Mouse (Mus musculus) thymus, postnatal 0 days (tissue): ENCODE measurements around the gene Ehmt2. TPM values are rescaled to one million over a fixed set of nuclear protein-coding genes. Genes with fewer than 3 reads are reported as not detected.
"Not testable (repeated sequence)": the region's sequence is repeated elsewhere in the genome, so short reads cannot be mapped to it uniquely, and the experiment has no call there.

Experiments
- DNase-seq: peaks from one replicate; pipeline ENCODE4 v3.0.0-alpha.2; 2015; ENCODE audit warnings: low spot score
- polyA plus RNA-seq: library from polyadenylated mRNA; unstranded; fragments of >200 nt; fragmentation: Nextera tagmentation; extraction: Ambion mirVana; gene quantifications from 2 replicates; pipeline ENCODE4 v1.2.1, GENCODE M21; 2015

The Ehmt2 gene
- polyA plus RNA-seq, 1 experiment from 2014 or later: 47.9 TPM

- DNase-seq: no peak
These were observed 26.0 kb downstream of the Ehmt2 start for GRCm38 (mm10) chr17:34924258-34924657.

GRCm38 (mm10) chr17:34927306-34928019 lies 29.2 kb downstream of the Ehmt2 start:
- no peak for DNase-seq

GRCm38 (mm10) chr17:34928841-34929240 lies 30.6 kb downstream of the Ehmt2 start:
- DNase-seq: no peak

- peak; percentile 95 for DNase-seq
These were observed 32.9 kb downstream of the Ehmt2 start, which contains the start of gene Neu1 for GRCm38 (mm10) chr17:34931061-34931734. Neu1 (plus strand) TSS chr17:34931253.

GRCm38 (mm10) chr17:34931735-34932098 lies 33.4 kb downstream of the Ehmt2 start:
- DNase-seq: peak; percentile 44

- DNase-seq: no peak
These were observed 34.0 kb downstream of the Ehmt2 start for GRCm38 (mm10) chr17:34932287-34932686.

GRCm38 (mm10) chr17:34934031-34934430 lies 35.8 kb downstream of the Ehmt2 start:
- no peak for DNase-seq

- no peak for DNase-seq
These were observed 36.6 kb downstream of the Ehmt2 start for GRCm38 (mm10) chr17:34934830-34935229.

GRCm38 (mm10) chr17:34937960-34938505 lies 39.8 kb downstream of the Ehmt2 start:
- DNase-seq: no peak

GRCm38 (mm10) chr17:34941344-34942041 lies 43.2 kb downstream of the Ehmt2 start:
- no peak for DNase-seq

GRCm38 (mm10) chr17:34943128-34943815 lies 45.0 kb downstream of the Ehmt2 start:
- no peak for DNase-seq

GRCm38 (mm10) chr17:34944362-34944761 lies 46.1 kb downstream of the Ehmt2 start:
- DNase-seq: no peak

GRCm38 (mm10) chr17:34946486-34947140 lies 48.3 kb downstream of the Ehmt2 start:
- no peak for DNase-seq

GRCm38 (mm10) chr17:34947606-34948005 lies 49.3 kb downstream of the Ehmt2 start:
- DNase-seq: peak; percentile 42

GRCm38 (mm10) chr17:34948721-34949552 lies 50.7 kb downstream of the Ehmt2 start:
- DNase-seq: not testable (repeated sequence)

- no peak for DNase-seq
These were observed 51.3 kb downstream of the Ehmt2 start for GRCm38 (mm10) chr17:34949553-34949969.

GRCm38 (mm10) chr17:34950514-34951455 lies 52.5 kb downstream of the Ehmt2 start:
- no peak for DNase-seq

GRCm38 (mm10) chr17:34951636-34952377 lies 53.5 kb downstream of the Ehmt2 start:
- DNase-seq: no peak
